Mouse (Mus musculus) kidney, adult 2 months (tissue): ENCODE measurements at regions not wholly inside any gene's neighbourhood (a gene's known extent, or its start where the extent isn't known, plus 50 kb on each side); places are given as distances from the start of the nearest gene placed in this dataset.

Experiments used
- CTCF ChIP-seq: fragments of 200-500 bp; conservative IDR thresholded peaks from 2 replicates; pipeline ENCODE4 v1.5.1; 2011; ENCODE audit warnings: low read depth, mild to moderate bottlenecking, control low read depth, low read length, moderate library complexity, mixed read lengths; ENCODE audit not compliant: insufficient read depth, insufficient read length
- POLR2A ChIP-seq: fragments of 200-500 bp; IDR thresholded peaks from one replicate; pipeline ENCODE4 v1.6.1; 2011; ENCODE audit warnings: low read depth, low read length, control low read depth

GRCm38 (mm10) chr13:28519383-28520126 is 262.2 kb downstream of the Gm11361 start:
- TF ChIP-seq POLR2A (no peak), CTCF (no peak)
